Mouse (Mus musculus): ENCODE results near the gene Grik3. TPM values are rescaled to one million over a fixed set of nuclear protein-coding genes. Genes with fewer than 3 reads are reported as not detected.

Gene Grik3
- polyA plus RNA-seq, 1 experiment from 2014 or later: 0.12 TPM

GRCm38 (mm10) chr4:125456506-125456905 is 34.0 kb upstream of the Grik3 start:
- DNase-seq (ENCODE audit: low spot score) (no peak), ATAC-seq (ENCODE audit: low FRiP score, low TSS enrichment) (no peak; the same call in 1 of the 2 replicates)
- no peaks in the 10 kb centered on the region for H3K9me3 ChIP-seq (ENCODE audit: control insufficient read depth, low read length)
- no peaks in the 10 kb centered on the region for H3K36me3 ChIP-seq (ENCODE audit: control insufficient read depth, insufficient read depth, low read length)
- H3K27ac ChIP-seq (replicated peaks): no peak overlapping the region
- no peaks in the 10 kb centered on the region for H3K4me1 ChIP-seq (replicated peaks; ENCODE audit: control insufficient read depth, insufficient read depth)
- H3K9ac ChIP-seq (ENCODE audit: low read length): no peak overlapping the region
- no peak overlapping the region for H3K4me3 ChIP-seq (ENCODE audit: low read depth, low read length)
- 70% methylated on average over 5 of the region's 5 CpGs for WGBS
- no peak overlapping the region for H3K4me2 ChIP-seq (replicated peaks; ENCODE audit: low read depth)
- TF ChIP-seq CTCF (IDR thresholded peaks at IDR 0.05; ENCODE audit: low read depth) (no peak), EP300 (optimal IDR thresholded peaks at IDR 0.05) (no peak)
- H3K27me3 ChIP-seq (ENCODE audit: control insufficient read depth, insufficient read depth, low read length): no peaks in the 10 kb centered on the region

GRCm38 (mm10) chr4:125457152-125458093 is 33.1 kb upstream of the Grik3 start:
- H3K27ac ChIP-seq (replicated peaks): no peak overlapping the region
- no peak for ATAC-seq (ENCODE audit: low FRiP score, low TSS enrichment)
- no peaks in the 10 kb centered on the region for H3K27me3 ChIP-seq (ENCODE audit: control insufficient read depth, insufficient read depth, low read length)
- H3K9me3 ChIP-seq (ENCODE audit: control insufficient read depth, low read length): no peaks in the 10 kb centered on the region
- TF ChIP-seq CTCF (IDR thresholded peaks at IDR 0.05; ENCODE audit: low read depth) (no peak), EP300 (optimal IDR thresholded peaks at IDR 0.05) (no peak)
- H3K4me2 ChIP-seq (replicated peaks; ENCODE audit: low read depth): no peak overlapping the region
- H3K9ac ChIP-seq (ENCODE audit: low read length): no peak overlapping the region
- DNase-seq (ENCODE audit: low spot score): no peak
- 24% methylated on average over 11 of the region's 11 CpGs for WGBS
- no peaks in the 10 kb centered on the region for H3K36me3 ChIP-seq (ENCODE audit: control insufficient read depth, insufficient read depth, low read length)
- H3K4me3 ChIP-seq (ENCODE audit: low read depth, low read length): no peak overlapping the region
- H3K4me1 ChIP-seq (replicated peaks; ENCODE audit: control insufficient read depth, insufficient read depth): no peaks in the 10 kb centered on the region

GRCm38 (mm10) chr4:125459791-125460190 is 30.7 kb upstream of the Grik3 start:
- no peak for ATAC-seq (ENCODE audit: low FRiP score, low TSS enrichment)
- H3K4me2 ChIP-seq (replicated peaks; ENCODE audit: low read depth): no peak overlapping the region
- 64% methylated on average over 9 of the region's 9 CpGs for WGBS
- H3K9ac ChIP-seq (ENCODE audit: low read length): no peak overlapping the region
- no peak for TF ChIP-seq CTCF (IDR thresholded peaks at IDR 0.05; ENCODE audit: low read depth)
- no peak for TF ChIP-seq EP300 (optimal IDR thresholded peaks at IDR 0.05)
- DNase-seq (ENCODE audit: low spot score): no peak
- H3K27me3 ChIP-seq (ENCODE audit: control insufficient read depth, insufficient read depth, low read length): no peaks in the 10 kb centered on the region
- no peak overlapping the region for H3K27ac ChIP-seq (replicated peaks)
- no peaks in the 10 kb centered on the region for H3K4me1 ChIP-seq (replicated peaks; ENCODE audit: control insufficient read depth, insufficient read depth)
- H3K4me3 ChIP-seq (ENCODE audit: low read depth, low read length): no peak overlapping the region
- no peaks in the 10 kb centered on the region for H3K36me3 ChIP-seq (ENCODE audit: control insufficient read depth, insufficient read depth, low read length)
- no peaks in the 10 kb centered on the region for H3K9me3 ChIP-seq (ENCODE audit: control insufficient read depth, low read length)

- H3K9me3 ChIP-seq (ENCODE audit: control insufficient read depth, low read length): no peaks in the 10 kb centered on the region
- no peaks in the 10 kb centered on the region for H3K36me3 ChIP-seq (ENCODE audit: control insufficient read depth, insufficient read depth, low read length)
- H3K4me2 ChIP-seq (replicated peaks; ENCODE audit: low read depth): no peak overlapping the region
- H3K27ac ChIP-seq (replicated peaks): no peak overlapping the region
- H3K9ac ChIP-seq (ENCODE audit: low read length): no peak overlapping the region
- WGBS: 44% methylated on average over 11 of the region's 11 CpGs
- no peak for TF ChIP-seq EP300 (optimal IDR thresholded peaks at IDR 0.05)
- TF ChIP-seq CTCF (IDR thresholded peaks at IDR 0.05; ENCODE audit: low read depth): no peak
- no peak overlapping the region for H3K4me3 ChIP-seq (ENCODE audit: low read depth, low read length)
- no peaks in the 10 kb centered on the region for H3K27me3 ChIP-seq (ENCODE audit: control insufficient read depth, insufficient read depth, low read length)
- DNase-seq (ENCODE audit: low spot score): no peak
- no peak for ATAC-seq (ENCODE audit: low FRiP score, low TSS enrichment)
- H3K4me1 ChIP-seq (replicated peaks; ENCODE audit: control insufficient read depth, insufficient read depth): no peaks in the 10 kb centered on the region
Observed at GRCm38 (mm10) chr4:125469711-125470372, 20.7 kb upstream of the Grik3 start.

- TF ChIP-seq EP300 (optimal IDR thresholded peaks at IDR 0.05): no peak
- Histone ChIP-seq H3K4me2 (replicated peaks; ENCODE audit: low read depth) (no peak overlapping the region), H3K27me3 (ENCODE audit: control insufficient read depth, insufficient read depth, low read length) (no peaks in the 10 kb centered on the region), H3K36me3 (ENCODE audit: control insufficient read depth, insufficient read depth, low read length) (no peaks in the 10 kb centered on the region), H3K4me1 (replicated peaks; ENCODE audit: control insufficient read depth, insufficient read depth) (no peaks in the 10 kb centered on the region), H3K9ac (ENCODE audit: low read length) (no peak overlapping the region), H3K27ac (replicated peaks) (no peak overlapping the region), H3K4me3 (ENCODE audit: low read depth, low read length) (no peak overlapping the region), H3K9me3 (ENCODE audit: control insufficient read depth, low read length) (no peaks in the 10 kb centered on the region)
- 68% methylated on average over 4 of the region's 4 CpGs for WGBS
- DNase-seq (ENCODE audit: low spot score): no peak
- no peak for ATAC-seq (ENCODE audit: low FRiP score, low TSS enrichment)
Observed at GRCm38 (mm10) chr4:125474903-125475302, 15.6 kb upstream of the Grik3 start.

GRCm38 (mm10) chr4:125478071-125478470 is 12.4 kb upstream of the Grik3 start:
- no peak for ATAC-seq (ENCODE audit: low FRiP score, low TSS enrichment)
- Histone ChIP-seq H3K9ac (ENCODE audit: low read length) (no peak overlapping the region), H3K27ac (replicated peaks) (no peak overlapping the region), H3K9me3 (ENCODE audit: control insufficient read depth, low read length) (no peaks in the 10 kb centered on the region), H3K36me3 (ENCODE audit: control insufficient read depth, insufficient read depth, low read length) (no peaks in the 10 kb centered on the region), H3K4me3 (ENCODE audit: low read depth, low read length) (no peak overlapping the region), H3K4me2 (replicated peaks; ENCODE audit: low read depth) (no peak overlapping the region), H3K4me1 (replicated peaks; ENCODE audit: control insufficient read depth, insufficient read depth) (no peaks in the 10 kb centered on the region), H3K27me3 (ENCODE audit: control insufficient read depth, insufficient read depth, low read length) (no peaks in the 10 kb centered on the region)
- TF ChIP-seq EP300 (optimal IDR thresholded peaks at IDR 0.05) (no peak), CTCF (IDR thresholded peaks at IDR 0.05; ENCODE audit: low read depth) (no peak)
- no peak for DNase-seq (ENCODE audit: low spot score)
- WGBS: 30% methylated on average over 12 of the region's 12 CpGs
